Mouse (Mus musculus): Measurements from ENCODE around the gene Reep3.
A peak's percentile ranks its signal among the peaks of the same experiment; 100 is the strongest.

Reep3 gene

GRCm38 (mm10) chr10:67083446-67084166, 13.1 kb downstream of the Reep3 start:
- no peak for DNase-seq (ENCODE audit: low spot score)

DNA sequence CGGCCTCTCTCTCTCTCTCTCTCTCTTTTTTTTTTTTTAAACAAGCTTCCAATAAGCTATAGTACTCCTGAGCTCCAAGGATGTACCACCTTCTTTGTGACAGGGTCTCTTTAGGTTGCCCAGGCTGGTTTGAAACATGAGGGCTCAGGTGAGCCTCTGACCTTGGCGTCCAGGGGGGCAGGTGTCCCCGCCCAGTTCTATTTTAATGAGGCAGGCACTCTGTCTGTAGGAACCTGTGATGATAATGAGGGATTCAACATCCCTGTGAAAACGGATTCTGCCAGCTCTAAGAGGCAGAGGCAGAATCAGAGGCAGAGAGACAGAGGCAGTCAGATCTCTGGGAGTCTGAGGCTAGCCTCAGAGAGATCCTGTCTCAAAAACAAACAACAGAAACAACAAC, 14.2 kb downstream of the Reep3 start:
- DNase-seq (ENCODE audit: low spot score) = no peak

DNA sequence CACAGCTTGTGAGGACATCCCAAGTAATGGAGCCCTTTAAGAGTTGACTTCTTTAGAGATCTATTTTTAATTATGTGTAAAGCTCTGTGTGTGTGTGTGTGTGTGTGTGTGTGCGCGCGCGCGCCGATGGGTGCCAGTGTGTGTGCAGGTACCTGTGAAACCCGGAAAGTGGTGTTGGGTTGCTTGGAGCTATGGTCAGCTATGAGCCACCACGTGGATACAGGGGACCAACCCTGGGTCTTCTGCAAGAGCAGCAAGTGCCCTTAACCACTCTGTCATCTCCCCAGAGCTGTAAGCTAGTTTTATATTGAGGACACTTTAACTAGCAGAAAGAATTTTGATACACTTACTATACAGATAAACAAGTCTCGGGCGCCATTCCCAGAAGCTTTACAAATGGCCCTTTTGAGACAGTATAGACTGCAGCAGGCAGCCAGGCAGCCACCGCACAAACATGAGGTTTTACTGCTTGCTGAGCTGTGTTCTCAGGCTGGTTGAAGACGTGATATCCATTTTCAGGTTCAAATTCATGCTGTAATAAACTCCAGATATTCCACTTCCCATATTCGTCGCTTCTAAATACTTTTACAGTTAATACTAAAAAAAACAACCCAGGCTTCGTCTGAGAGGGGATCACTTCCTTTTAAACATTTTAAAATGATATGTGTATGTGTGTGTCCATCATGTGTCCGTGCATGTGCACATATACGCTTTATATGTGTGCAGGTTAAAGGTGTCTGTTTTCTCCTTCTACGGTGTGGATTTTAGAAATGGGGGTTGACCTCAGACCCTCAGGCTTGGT, 15.3 kb downstream of the Reep3 start:
- no peak for DNase-seq (ENCODE audit: low spot score)

- no peak for DNase-seq (ENCODE audit: low spot score)
Measured at GRCm38 (mm10) chr10:67079030-67079429, 17.7 kb downstream of the Reep3 start.

DNA sequence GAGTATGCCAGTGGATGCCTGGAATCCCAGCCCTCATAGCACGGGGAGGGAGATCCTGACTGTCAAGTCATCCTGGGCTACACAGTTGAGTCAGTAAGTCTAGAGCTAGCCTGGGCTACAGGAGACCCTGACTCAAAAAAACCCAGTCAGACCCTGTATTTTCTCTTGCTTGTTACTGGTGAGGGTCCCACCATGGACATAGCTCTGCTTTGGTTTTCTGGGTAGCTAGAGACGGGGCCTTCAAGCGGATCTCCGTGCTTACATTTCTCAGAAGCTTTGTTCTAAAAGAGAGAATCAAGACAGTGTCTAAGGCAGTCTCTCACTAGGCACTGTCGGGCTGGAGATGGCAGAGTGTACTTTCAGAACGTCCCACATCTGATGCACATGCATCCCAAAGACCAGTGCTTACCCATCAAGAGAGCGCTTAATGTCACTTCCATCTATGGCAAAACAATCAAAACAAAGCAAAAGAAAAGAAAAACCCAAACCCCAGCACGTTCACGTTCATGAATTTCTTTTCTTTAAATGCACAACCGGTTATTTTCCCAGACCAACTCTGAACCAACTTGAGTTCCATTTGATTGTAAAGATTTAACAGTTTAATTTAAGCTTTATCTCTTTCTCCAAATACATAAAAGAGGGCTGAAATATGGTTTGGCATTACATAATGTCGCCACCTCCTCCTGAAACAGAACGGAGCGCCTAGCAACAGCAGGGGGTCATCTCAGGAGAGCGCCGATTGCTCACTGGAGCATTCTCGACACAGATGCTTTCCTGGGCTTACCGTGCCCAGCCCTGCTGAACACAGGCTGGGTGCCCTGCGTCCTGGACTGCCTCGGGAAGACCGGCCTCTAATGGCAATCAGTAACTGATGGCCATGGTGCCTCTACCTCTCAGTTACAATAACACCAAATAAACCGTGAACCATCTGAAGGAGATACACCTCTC, 20.5 kb downstream of the Reep3 start:
- DNase-seq (ENCODE audit: low spot score) = peak; percentile 57

DNA sequence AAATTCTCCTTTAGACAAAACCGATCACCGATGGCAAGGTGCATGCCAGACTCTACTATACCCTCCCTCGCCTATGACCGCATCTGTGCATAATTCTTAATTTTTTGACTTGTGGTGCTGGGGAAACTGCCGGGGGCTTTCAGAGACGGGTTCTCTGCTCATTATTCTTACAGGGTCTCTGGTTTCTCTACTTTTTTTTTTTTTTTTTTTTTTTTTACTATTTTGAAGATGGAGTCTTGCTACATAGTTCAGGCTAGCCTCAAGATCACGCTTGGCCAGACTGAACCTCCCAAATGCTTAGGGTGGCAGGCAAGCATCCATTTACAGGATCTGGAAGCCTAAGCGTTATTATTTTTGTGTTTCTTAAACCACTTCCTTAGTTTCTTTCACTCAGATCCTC, 23.2 kb downstream of the Reep3 start:
- DNase-seq (ENCODE audit: low spot score) = no peak

- DNase-seq (ENCODE audit: low spot score) = no peak
Measured at GRCm38 (mm10) chr10:67072600-67072999, 24.1 kb downstream of the Reep3 start.

DNA sequence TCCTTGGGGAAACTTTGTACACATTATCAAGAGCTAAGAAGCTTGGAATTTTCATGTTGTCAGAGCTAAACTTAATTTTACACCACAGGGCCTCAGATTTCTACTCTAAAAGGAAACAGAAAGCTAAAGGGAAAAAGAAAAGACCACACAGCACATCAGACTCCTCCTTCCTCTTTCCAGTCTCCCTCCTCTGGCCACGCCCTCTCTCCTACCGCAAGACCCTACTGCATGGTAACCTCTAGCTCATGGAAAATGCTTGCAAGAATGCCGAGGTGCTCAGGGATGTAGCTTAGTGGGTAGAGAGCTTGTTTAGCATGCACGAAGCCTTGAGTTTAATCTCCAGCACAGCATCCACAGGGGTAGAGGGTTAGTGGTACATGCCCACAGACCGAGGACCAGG, 24.9 kb downstream of the Reep3 start:
- DNase-seq (ENCODE audit: low spot score) = no peak

- DNase-seq (ENCODE audit: low spot score) = no peak
Measured at GRCm38 (mm10) chr10:67071389-67071788, 25.4 kb downstream of the Reep3 start.

- DNase-seq (ENCODE audit: low spot score) = no peak
Measured at GRCm38 (mm10) chr10:67069013-67069412, 27.7 kb downstream of the Reep3 start.

GRCm38 (mm10) chr10:67066421-67066820, 30.3 kb downstream of the Reep3 start:
- DNase-seq (ENCODE audit: low spot score) = no peak

DNA sequence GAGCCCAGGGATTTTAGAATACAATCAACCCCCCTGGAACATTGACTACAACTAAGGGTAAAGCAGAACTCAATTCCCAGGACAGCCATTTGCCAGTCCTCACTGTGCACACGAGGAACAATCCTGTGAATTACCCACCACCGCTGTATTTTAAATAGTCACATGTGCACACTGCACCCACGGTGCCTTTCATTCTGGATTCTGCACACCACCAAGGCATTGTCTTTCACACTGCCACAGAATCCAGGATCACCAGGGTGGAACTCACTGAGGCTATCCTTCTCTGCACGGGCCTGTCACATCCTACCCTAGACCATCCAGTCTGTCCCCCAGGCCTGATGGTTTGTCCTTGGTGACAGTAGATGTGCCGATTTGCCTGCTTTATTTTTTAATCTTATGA, 30.8 kb downstream of the Reep3 start:
- DNase-seq (ENCODE audit: low spot score) = no peak

DNA sequence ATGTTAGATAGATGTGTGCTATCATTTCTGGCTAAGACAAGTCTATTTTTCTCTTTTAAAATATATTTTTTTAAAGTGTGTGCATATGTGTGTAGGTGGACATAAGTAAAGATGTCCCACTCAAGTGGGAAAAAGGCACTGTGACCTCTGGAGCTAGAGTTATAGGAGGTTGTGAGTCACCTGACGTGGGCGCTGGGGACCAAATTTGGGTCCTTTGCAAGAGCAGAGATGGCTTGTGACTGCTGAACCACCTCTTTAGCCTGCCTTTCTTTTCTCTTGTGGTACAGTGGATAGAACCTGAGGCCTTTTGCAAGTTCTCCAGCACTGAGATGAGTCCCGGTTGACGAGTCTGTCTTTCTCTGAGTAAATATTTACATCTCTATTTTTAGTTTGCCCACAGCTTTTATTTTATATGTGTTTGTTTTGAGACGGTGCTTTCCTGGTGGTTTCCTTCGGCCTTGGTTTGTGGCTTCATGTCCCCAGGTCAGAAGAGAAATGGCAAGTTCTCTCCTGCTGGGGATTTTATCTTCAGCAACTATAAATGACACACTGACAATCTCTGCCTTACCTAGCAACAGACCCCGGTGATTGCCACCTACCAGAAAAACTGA, 31.4 kb downstream of the Reep3 start:
- no peak for DNase-seq (ENCODE audit: low spot score)

DNA sequence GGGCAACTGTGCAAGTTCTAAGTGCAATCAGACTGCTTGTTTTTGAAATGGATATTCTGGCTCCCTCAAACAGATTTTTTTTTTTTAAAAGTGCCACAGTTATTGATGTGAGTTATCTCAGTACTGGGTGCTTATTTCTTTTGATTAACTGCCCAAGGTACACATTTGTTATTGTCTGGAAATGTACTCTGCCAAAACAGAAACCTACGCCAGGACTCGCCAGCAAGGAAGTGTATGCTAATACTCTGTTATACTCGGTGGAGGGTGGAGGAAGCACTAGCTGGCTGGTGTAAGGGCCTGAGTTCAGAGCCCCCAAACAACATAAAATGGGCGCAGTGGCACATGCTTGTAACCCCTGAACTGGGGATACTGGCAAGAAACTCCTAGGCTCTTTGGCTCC, 34.9 kb downstream of the Reep3 start:
- DNase-seq (ENCODE audit: low spot score) = no peak

DNA sequence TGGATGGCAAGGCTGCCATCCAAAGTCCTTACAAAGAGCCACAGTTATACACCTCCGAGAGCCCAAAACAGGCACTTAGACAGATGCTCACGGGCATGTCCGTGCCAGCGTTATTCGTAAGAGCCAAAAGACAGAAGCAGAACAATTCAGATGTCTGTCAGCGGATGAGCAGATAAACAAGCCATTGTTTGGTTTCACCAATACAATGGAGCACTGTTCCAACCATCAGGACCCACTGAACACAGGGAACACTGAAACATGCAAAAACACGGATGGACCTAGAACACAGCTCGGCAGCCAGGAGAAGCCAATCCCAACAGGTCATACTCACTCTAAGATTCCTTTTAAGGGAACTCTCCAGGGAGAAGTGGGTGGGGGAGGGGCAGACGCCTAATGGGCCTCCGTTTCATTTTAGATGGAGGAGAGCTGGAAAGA, 35.4 kb downstream of the Reep3 start:
- DNase-seq (ENCODE audit: low spot score) = peak; percentile 66

DNA sequence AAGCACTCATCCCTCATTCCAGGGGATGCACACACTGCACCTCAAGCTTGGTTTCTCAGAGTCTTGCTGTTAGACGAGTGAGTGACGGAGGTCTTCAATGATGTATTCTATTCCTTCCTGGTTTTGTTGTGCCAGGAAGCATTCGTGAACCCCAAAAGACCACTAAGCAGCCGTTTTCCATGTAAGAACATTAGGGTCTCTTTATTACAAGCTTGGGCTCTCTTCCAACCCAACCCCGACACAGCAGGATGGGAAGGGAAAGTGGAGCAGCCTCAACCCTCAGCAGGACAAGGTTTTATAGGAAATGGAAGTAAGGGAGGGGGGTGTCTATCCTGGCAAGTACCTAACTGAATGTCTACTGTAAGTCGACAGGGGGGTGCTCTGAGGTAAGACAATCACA, 38.0 kb downstream of the Reep3 start:
- no peak for DNase-seq (ENCODE audit: low spot score)

DNA sequence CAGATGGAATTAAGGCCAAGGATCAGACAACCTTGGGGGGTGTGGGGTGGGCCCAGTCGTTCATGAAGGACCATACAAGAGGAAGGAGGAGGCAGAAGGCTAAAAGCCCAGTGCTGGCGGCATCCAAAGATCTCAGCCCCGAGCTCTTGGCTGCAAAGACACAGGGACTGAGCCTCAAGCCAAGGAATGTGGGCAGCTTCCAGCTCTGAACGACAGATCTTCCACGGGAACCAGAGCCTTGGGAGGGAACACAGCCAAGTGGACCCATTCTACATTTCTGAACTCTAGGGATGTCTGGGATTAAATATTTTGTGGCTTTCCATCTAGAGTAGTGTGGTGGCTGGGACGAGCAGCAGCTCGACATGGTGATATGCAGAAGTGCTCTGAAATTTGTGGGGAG, 38.4 kb downstream of the Reep3 start:
- DNase-seq (ENCODE audit: low spot score) = no peak

DNA sequence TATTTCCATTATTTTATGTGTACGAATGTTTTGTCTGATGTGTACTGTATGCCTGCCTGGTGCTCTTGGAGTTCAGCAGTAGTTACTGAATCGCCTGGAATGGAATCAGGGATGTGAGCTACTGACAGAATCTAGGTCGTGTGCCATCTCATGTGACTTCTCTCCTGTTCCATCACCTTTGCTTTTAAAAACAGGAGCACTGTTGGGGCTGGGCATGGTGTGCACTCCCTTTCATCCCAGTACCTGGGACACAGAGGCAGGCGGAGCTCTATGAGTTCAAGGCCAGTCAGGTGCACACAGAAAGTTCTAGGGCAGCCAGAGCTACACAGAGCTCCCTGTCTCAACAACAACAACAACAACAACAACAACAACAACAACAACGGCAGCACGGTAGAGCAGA, 39.0 kb downstream of the Reep3 start:
- DNase-seq (ENCODE audit: low spot score) = no peak

DNA sequence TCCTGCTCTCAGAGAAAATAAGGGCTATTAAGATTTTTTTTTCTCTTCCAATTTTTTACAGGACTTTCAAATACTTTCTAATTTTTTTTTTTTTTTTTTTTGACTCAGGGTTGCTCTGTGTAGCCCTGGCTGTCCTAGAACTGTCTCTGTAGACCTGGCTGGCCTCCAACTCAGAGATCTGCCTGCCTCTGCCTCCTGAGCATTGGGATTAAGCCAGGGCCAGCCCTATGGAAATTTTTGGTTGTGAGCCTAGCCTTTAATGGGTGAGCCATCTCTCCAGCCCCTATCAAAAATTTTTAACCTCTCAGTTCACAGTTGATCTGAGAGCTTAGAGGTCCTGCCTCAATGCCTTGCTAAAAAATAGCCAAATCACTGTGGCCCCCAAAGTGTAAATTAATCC, 39.5 kb downstream of the Reep3 start:
- no peak for DNase-seq (ENCODE audit: low spot score)

- DNase-seq (ENCODE audit: low spot score) = no peak
Measured at GRCm38 (mm10) chr10:67055867-67056856, 40.6 kb downstream of the Reep3 start.

- DNase-seq (ENCODE audit: low spot score) = no peak
Measured at GRCm38 (mm10) chr10:67053475-67053874, 43.3 kb downstream of the Reep3 start.
